Mouse (Mus musculus): ENCODE results near the gene Cd46.

DNA sequence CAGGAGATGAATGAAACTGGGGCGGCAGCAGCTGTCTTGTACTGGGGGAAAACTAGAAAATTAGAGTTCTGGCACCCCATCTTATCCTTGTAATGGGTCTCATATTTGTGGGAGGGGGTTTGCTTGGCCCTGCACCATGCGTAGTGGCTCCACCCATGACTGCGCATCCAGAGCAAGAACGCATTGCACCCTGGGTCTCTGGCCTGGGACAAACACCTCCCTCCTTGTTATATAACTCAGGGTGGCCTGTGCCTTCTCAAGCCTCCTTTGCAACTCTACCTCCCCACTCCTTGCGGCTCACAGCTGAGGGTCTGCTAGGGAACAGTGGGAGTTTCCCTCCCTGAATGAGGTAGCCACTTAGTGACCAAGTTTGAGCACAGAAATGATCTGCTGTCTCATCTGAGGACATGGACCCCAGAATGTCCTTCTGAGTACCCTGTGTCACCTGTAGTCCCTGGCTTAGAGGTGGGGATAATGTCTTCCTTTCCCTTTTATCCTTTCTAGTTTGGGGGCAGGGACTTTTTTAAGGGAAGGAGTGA lies 72.9 kb downstream of the Cd46 start:
- no peak for TF ChIP-seq CTCF (IDR thresholded peaks at IDR 0.05; ENCODE audit: extremely low read depth, insufficient read length, insufficient replicate concordance, low read depth, low read length)
- no peak for TF ChIP-seq POLR2A (IDR thresholded peaks at IDR 0.05; ENCODE audit: low read depth, low read length)
